Comparison of ENCODE assay signal across 8 mouse cellular contexts in the genomic region with DNA sequence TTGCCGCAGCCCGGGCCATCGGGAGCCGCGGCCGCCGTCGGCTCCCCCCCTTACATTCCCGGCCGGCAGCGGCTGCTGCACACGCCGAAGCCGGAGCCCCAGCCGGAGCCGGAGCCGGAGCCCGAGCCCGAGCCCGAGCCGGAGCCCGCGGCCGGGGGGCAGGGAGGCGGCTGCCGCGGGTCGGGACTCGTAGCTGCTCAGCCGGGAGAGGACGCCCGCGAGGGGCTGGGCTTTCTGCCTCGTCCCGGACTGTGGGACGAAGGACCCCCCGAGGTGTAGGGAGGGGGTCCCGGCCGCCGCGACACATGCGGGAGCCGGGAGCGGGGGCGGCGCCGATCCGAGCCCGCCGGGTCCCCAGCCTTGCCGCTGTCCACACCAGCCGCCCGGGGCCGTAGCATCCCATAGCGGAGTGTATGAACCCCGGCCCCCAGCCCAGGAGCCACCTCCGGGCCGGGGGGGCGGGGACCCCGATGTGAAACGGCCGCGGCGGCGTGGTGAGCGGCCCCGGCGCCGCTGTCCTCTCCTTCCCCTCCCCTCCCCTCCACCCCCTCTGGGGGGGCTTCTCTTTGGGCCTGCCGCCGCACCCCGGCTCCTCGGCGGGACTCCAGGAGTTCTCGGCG. TPM values are rescaled to one million over a fixed set of nuclear protein-coding genes. Genes with fewer than 3 reads are reported as not detected.
DNase-seq lines count a peak whose midpoint lies in the region; ATAC-seq and TF ChIP-seq lines count a peak whose summit lies in the region.

A gene (plus strand): TSS at position 507 of the 620 bp plus-strand sequence.

- no peak for TF ChIP-seq EP300 in stomach, postnatal 0 days (optimal IDR thresholded peaks at IDR 0.05)

- DNase-seq in frontal cortex, postnatal 36 days (ENCODE audit: low spot score in 2 of 2), result no peak
- peak; percentile 11 to 44 for DNase-seq in kidney, postnatal 25 days
- DNase-seq in stomach, postnatal 0 days (ENCODE audit: low spot score), result no peak

- H3K36me3 ChIP-seq in E14TG2a.4 (ENCODE audit: insufficient read depth, low read length), result peaks cover 17% of the 10 kb centered on the region
- no peaks in the 10 kb centered on the region for H3K36me3 ChIP-seq in embryonic facial prominence, embryonic 12.5 days
- 0 out of 2 replicates have a peak, but pooled peaks cover 7% of the 10 kb centered on the region for H3K36me3 ChIP-seq in heart, embryonic 13.5 days
- H3K36me3 ChIP-seq in lung, embryonic 16.5 days (ENCODE audit: control insufficient read depth, insufficient read depth, low read length), result no peaks in the 10 kb centered on the region; the same call in 1 of the 2 replicates
- no peaks in the 10 kb centered on the region for H3K36me3 ChIP-seq in stomach, postnatal 0 days (ENCODE audit: control insufficient read depth, insufficient read depth, low read length)

- peak within 1 kb of the TSS; percentile 96 for H3K4me3 ChIP-seq in E14TG2a.4 (replicated peaks; ENCODE audit: low read length)
- H3K4me3 ChIP-seq in embryonic facial prominence, embryonic 12.5 days, result peak within 1 kb of the TSS; percentile 77
- H3K4me3 ChIP-seq in heart, embryonic 13.5 days, result peak within 1 kb of the TSS; percentile 80
- peak within 1 kb of the TSS; percentile 81 for H3K4me3 ChIP-seq in lung, embryonic 16.5 days (ENCODE audit: low read length)
- peak within 1 kb of the TSS; percentile 98 for H3K4me3 ChIP-seq in stomach, postnatal 0 days (ENCODE audit: low read depth, low read length)

- H3K9me3 ChIP-seq in E14TG2a.4 (ENCODE audit: low read length), result no peaks in the 10 kb centered on the region
- H3K9me3 ChIP-seq in embryonic facial prominence, embryonic 12.5 days, result no peaks in the 10 kb centered on the region
- H3K9me3 ChIP-seq in heart, embryonic 13.5 days, result no peaks in the 10 kb centered on the region
- no peaks in the 10 kb centered on the region for H3K9me3 ChIP-seq in lung, embryonic 16.5 days (ENCODE audit: control insufficient read depth, low read length)
- H3K9me3 ChIP-seq in stomach, postnatal 0 days (ENCODE audit: control insufficient read depth, low read length), result no peaks in the 10 kb centered on the region

- H3K4me2 ChIP-seq in embryonic facial prominence, embryonic 12.5 days (replicated peaks), result peak within 1 kb of the TSS; percentile 95
- H3K4me2 ChIP-seq in heart, embryonic 13.5 days, result peak within 1 kb of the TSS; percentile 99
- H3K4me2 ChIP-seq in lung, embryonic 16.5 days (ENCODE audit: low read depth, low read length), result peak within 1 kb of the TSS; percentile 99
- peak within 1 kb of the TSS; percentile 99 for H3K4me2 ChIP-seq in stomach, postnatal 0 days (replicated peaks; ENCODE audit: low read depth)

- no peak for TF ChIP-seq CTCF in E14TG2a.4 (conservative IDR thresholded peaks at IDR 0.05; ENCODE audit: low read length)
- no peak for TF ChIP-seq CTCF in stomach, postnatal 0 days (IDR thresholded peaks at IDR 0.05; ENCODE audit: low read depth)

- peaks cover 43% of the 10 kb centered on the region for H3K4me1 ChIP-seq in E14TG2a.4 (replicated peaks; ENCODE audit: low read depth, low read length)
- H3K4me1 ChIP-seq in embryonic facial prominence, embryonic 12.5 days, result peaks cover 20% of the 10 kb centered on the region
- H3K4me1 ChIP-seq in heart, embryonic 13.5 days, result peaks cover 27% of the 10 kb centered on the region
- peaks cover 15% of the 10 kb centered on the region for H3K4me1 ChIP-seq in lung, embryonic 16.5 days (replicated peaks; ENCODE audit: control insufficient read depth, insufficient read depth, low read length)
- H3K4me1 ChIP-seq in stomach, postnatal 0 days (replicated peaks; ENCODE audit: control insufficient read depth, insufficient read depth), result no peaks in the 10 kb centered on the region

- peak; percentile 59; the same call in 1 of the 2 replicates for ATAC-seq in frontal cortex, adult (ENCODE audit: low TSS enrichment)
- peak; percentile 62 for ATAC-seq in embryonic facial prominence, embryonic 12.5 days (ENCODE audit: insufficient number of reproducible peaks, insufficient read depth, low FRiP score, low TSS enrichment)
- peak; percentile 21 for ATAC-seq in heart, embryonic 13.5 days (ENCODE audit: extremely low read depth, insufficient number of reproducible peaks, low FRiP score, low TSS enrichment)
- ATAC-seq in lung, embryonic 16.5 days (ENCODE audit: low read depth), result peak; percentile 52
- peak; percentile 55; the same call in 1 of the 2 replicates for ATAC-seq in stomach, postnatal 0 days (ENCODE audit: low FRiP score, low TSS enrichment)

- no peaks in the 10 kb centered on the region; the same call in 1 of the 2 replicates for H3K27me3 ChIP-seq in E14TG2a.4 (ENCODE audit: insufficient read depth, low read length)
- no peaks in the 10 kb centered on the region for H3K27me3 ChIP-seq in embryonic facial prominence, embryonic 12.5 days
- no peaks in the 10 kb centered on the region for H3K27me3 ChIP-seq in heart, embryonic 13.5 days (replicated peaks)
- H3K27me3 ChIP-seq in lung, embryonic 16.5 days (ENCODE audit: control insufficient read depth, insufficient read depth, low read depth, low read length), result no peaks in the 10 kb centered on the region
- no peaks in the 10 kb centered on the region for H3K27me3 ChIP-seq in stomach, postnatal 0 days (ENCODE audit: control insufficient read depth, insufficient read depth, low read length)

- under 1% methylated on average over 70 of the region's 76 CpGs for WGBS in embryonic facial prominence, embryonic 12.5 days
- WGBS in heart, embryonic 13.5 days, result under 1% methylated on average over 56 of the region's 76 CpGs
- under 1% methylated on average over 29 of the region's 76 CpGs for WGBS in lung, embryonic 16.5 days
- 0% methylated on average over 21 of the region's 76 CpGs for WGBS in stomach, postnatal 0 days

- peak within 1 kb of the TSS; percentile 82 for H3K9ac ChIP-seq in embryonic facial prominence, embryonic 12.5 days
- peak within 1 kb of the TSS; percentile 94 for H3K9ac ChIP-seq in heart, embryonic 13.5 days
- H3K9ac ChIP-seq in lung, embryonic 16.5 days (ENCODE audit: low read length), result peak within 1 kb of the TSS; percentile 90
- H3K9ac ChIP-seq in stomach, postnatal 0 days (ENCODE audit: low read length), result peak within 1 kb of the TSS; percentile 91

- peak within 1 kb of the TSS; percentile 94 for H3K27ac ChIP-seq in embryonic facial prominence, embryonic 12.5 days
- H3K27ac ChIP-seq in heart, embryonic 13.5 days (replicated peaks), result peak within 1 kb of the TSS; percentile 97
- H3K27ac ChIP-seq in lung, embryonic 16.5 days (ENCODE audit: low read length), result peak within 1 kb of the TSS; percentile 92
- peak within 1 kb of the TSS; percentile 99 for H3K27ac ChIP-seq in stomach, postnatal 0 days (replicated peaks)

RNA-seq across cellular contexts. Expression of the gene that starts here (rescaled TPM):
- 13.8 and 14.1 TPM in 2 replicates for polyA plus RNA-seq in embryonic facial prominence, embryonic 12.5 days (2016; fragmentation: Nextera tagmentation; extraction: Ambion mirVana)
- 6.4 and 6.7 TPM in 2 replicates for polyA plus RNA-seq in heart, embryonic 13.5 days (2015; fragmentation: Nextera tagmentation; extraction: Ambion mirVana)
- 7.7 and 8.1 TPM in 2 replicates for polyA plus RNA-seq in lung, embryonic 16.5 days (2015; fragmentation: Nextera tagmentation; extraction: Ambion mirVana)
- 6.7 and 7.4 TPM in 2 replicates for polyA plus RNA-seq in stomach, postnatal 0 days (2015; fragmentation: Nextera tagmentation; extraction: Ambion mirVana)

Comparison
In these comparisons a context has a peak if more than half of its experiments do, and no peak if none do; other contexts are left out.
1. DNase-seq: peak in kidney, postnatal 25 days (2 of 2); none in frontal cortex, postnatal 36 days (0 of 2) and stomach, postnatal 0 days (single experiment).
2. Peak in every context shown above with its lines, with median percentiles within 50 percentile points of each other: ATAC-seq, H3K4me3 ChIP-seq, H3K27ac ChIP-seq, H3K4me2 ChIP-seq and H3K9ac ChIP-seq.